Mouse (Mus musculus) mouse embryonic stem cell (cell line): ENCODE data around the gene Cdk6.
"Not testable (repeated sequence)": the region's sequence is repeated elsewhere in the genome, so short reads cannot be mapped to it uniquely, and the experiment has no call there.

Source experiments
- in situ Hi-C, 2 experiments: fragments of 300-500 bp; cut with MboI; formaldehyde crosslinking; loops; 1 replicate in 1 of 2; 3 replicates in 1 of 2; pipeline ENCODE4 v1.14.3; 2019 to 2020; ENCODE audit warnings: low sequenced_read_pairs in 2 of 2, low pct_unique_long_range_greater_than_20kb in 1 of 2, mixed read lengths in 1 of 2; ENCODE audit not compliant: unreplicated experiment in 1 of 2

The Cdk6 gene

DNA sequence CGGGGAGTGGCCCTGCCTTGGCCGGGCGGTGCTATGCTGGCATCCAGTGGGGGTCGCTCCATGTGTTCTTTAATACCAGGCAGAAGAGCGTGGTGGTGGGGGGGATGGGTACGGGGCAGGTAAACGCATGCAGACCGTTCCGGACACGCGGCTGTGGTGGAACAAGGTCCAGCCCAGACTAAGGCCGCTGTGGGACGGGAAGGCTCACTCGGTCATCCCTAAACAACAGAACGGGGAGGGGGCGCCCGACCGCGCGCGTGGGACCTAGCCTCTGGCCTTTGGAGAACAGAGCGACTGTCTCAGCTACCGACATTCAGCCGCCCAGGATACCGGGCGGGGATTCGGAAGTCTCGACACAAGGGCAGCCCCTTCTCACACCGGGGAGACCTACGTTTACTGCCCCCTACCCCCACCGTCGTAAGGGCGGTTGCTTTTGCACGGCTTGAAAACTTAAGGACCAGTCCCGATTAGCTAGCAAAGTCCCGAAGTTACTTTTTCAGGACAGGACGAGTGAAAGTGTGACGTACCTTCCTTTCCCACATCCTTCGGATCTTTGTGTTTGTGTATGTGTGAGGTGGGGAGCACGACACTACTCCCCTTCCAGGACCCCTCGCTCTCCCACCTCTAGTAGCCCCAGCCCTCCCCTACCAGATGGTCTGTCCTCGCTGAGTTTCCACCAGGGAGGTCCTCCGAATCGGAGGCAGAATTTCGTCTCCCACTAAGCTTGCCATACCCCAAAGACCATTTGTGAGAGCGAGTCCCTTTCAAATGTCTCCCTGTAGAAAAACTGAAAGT is 1.7 kb downstream of the Cdk6 start:
- in situ Hi-C loops = no loop called here

DNA sequence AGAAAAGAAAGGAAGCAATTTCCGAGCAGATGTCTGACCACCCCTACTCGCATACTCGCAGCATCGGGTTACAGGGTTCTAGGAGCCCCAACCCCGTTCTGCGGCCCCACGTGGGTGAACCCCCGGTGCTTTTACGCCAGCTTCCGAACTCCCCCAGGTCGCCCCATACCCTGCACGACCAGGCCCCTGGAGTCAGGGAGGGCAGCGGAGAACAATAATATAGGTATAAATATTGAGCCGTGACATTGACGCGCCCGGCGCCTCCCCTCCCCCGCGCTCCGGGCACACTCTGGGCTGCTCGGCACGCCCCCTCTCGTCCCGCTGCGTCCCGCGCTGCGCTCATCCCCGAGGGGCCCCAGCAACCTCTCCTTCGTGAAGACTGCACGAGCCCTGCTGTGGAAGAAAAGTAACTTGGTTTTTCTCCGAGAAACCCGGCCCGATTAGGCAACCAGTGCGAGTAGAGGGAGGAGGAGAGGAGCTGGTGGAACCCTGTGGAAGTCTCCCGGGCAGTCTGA is 2.3 kb downstream of the Cdk6 start:
- in situ Hi-C loops = no loop called here

DNA sequence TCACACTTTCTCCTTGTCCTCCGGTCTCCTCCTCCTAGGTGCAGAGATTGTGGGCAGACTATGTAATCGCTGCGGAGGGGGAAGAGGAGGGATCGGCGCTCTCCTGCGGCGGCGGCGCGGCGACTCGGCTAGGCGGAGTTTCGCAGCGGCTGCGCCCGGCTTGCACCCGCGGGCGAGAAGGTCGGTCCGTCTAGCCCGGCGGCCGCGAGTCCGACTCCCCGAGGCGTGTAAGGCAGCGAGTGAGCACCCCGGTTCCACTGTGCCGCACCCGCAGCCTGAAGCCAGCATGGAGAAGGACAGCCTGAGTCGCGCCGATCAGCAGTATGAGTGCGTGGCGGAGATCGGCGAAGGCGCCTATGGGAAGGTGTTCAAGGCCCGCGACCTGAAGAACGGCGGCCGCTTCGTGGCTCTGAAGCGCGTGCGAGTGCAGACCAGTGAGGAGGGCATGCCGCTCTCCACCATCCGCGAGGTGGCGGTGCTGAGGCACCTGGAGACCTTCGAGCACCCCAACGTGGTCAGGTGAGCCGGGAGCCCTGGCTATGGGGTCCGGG is 2.9 kb downstream of the Cdk6 start:
- in situ Hi-C loops = no loop called here

DNA sequence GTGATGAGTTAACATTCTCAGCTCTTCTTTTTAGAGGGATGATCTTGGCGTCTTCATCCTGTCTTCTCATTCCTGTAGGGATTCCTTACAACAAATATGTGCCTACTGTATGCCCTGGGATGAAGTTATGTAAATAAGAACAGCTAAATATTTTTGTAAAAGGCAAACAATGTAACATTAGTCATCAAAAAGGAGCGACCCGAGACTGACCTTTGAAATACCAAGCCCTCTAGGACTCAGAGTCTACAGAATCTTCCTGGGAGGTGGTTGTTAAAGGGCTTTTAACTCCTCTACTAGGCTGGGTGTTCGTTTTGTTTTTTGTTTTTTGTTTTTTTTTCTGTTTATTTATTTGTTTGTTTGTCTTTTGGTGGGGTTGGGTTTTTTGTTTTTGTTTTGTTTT is 4.3 kb downstream of the Cdk6 start:
- in situ Hi-C loops = not testable (repeated sequence)

DNA sequence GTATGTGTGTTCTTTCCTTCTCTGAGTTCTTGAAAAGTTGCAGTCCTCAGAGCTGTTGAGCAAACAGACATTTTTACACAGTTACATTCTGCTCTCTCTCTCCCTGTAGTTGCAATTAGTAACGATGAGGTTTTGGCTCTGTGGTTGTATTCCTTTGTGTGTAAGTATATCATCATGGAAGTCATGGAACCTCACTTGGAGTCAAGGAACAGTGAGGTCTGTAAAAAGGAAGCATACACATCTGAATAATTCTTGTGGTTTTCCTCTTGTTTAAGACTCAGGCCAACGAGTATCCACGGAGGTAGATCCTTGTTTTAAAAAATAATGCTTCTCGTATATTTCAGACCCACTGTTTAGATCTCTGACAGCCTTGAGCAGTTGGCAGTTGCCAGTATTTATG is 8.1 kb downstream of the Cdk6 start:
- in situ Hi-C loops = not testable (repeated sequence)

DNA sequence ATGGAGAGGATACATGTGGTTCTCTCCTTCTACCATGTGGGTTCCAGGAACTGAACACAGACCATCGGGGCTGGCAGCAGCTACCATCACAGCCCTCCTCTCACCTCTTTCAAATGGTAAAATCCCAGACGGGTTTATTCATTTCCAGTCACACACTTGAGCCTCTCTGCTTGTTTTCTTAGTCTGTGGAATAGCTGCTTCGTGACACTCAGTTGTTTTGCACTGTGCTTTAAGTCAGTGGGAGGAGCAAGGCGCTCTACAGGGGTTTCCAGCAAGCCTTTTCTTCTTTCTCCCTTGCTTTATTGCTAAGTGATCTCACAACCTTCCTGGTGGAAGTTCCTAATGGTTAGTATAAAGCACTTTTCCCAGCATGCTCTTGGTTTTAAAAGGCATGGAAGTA is 10.6 kb downstream of the Cdk6 start:
- in situ Hi-C loops = not testable (repeated sequence)

DNA sequence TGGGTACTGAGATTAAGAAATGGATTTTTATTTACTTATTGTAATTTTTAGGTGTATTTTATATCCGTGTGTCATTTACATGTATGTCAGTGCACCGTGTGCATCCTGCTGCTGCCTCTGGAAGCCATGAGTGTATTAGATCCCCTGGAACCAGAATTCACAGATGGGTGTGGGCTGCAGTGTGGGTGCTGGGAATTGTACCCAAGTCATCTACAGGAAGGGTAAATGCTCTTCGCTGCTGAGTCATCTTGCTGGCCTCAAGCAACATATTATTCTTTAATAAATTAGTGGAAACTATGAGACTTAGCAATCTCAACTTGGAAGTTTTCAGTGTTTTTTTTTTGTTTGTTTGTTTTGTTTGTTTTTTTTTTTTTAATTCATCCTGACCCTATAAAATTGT is 11.0 kb downstream of the Cdk6 start:
- in situ Hi-C loops = no loop called here

DNA sequence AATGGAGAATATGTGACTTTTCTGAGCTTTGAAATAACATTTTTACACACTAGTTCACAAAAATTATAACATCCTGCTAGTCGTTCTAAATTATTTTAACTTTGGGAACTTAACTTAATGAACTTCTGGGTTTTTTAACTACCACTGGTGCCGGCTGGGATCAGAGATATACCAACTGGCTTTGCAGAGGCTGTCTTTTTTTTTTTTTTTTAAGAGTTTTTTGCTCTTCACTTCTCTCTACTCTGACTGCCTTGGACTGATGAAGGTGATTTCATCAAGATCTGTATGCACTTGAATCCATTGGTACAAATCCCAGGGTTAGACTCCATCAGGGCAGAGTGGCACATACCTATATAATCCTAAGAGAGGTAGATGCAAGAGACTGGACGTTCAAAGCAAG is 11.5 kb downstream of the Cdk6 start:
- in situ Hi-C loops = no loop called here

DNA sequence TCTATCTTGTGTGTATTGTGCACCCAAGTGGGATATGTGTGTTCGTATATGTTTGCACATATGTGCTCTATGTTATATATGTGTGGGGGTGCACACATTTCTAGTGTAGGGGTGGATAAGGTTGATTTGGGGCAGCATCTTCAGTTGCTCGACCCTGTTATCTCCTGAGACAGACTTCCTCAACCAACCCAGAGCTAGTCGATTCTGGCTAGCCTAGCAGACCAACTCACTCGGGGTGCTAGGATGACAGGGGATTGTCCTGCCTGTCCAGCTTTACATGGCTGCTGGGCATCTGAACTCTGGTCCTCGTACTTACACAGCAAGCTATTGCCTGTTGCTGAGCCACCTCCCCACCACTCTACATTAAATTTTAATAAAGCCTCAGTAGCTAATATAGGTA is 13.0 kb downstream of the Cdk6 start:
- in situ Hi-C loops = no loop called here

DNA sequence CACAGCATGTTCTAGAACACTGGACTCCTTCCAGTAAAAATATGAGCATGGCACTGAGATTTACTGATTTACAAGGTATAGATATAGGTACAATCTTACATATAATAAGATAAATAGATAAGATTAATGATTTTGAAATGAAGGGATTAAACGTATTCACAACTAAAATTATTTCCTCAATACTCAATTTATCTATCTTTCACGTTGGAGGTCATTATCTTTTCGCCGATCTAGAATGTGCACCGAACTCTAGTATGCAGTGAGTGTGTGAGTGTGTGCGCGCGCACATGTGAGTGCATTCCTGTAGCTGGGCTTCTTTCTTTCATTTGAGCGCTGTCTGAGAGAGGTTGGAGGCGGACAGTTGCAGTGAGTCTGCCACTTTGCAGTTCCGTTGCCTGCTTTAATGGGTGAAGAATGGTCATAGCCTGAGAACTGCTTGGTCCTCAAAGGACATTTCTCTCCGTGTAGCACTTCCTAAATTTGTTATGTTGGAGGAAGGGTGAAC is 13.8 kb downstream of the Cdk6 start:
- in situ Hi-C loops = no loop called here

DNA sequence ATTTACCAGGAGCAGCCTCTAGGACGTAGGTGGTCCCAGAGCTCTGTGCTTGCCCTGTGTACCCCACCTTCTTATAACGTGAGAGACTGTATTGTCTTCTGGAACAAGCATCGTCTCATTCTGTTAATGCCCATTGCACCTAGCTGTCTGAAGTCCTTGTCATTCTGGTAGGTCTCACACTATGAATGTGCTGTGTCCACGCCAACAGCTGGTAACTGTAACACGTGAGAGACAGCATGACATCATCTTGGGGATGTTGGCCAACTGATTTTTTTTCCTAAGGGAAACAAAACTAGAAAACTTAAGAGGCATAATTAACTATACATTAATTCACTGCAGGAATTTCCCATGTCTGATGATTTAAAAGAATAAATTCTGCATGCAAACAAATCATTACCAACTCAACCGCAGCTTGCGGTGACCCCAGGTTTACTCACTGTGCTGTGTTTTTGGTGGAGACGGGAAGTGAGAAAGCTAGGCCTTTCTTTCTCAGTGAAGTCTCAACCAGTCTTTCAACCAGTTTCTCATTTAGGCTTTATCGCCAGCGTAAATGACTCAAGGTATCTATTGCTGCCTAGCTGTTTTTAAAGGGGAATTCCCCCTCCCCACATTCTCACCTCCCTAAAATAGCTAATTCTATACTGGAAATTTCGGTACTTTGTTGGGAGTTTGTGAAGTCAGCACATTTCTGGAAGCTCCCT is 14.4 kb downstream of the Cdk6 start:
- in situ Hi-C loops = no loop called here

DNA sequence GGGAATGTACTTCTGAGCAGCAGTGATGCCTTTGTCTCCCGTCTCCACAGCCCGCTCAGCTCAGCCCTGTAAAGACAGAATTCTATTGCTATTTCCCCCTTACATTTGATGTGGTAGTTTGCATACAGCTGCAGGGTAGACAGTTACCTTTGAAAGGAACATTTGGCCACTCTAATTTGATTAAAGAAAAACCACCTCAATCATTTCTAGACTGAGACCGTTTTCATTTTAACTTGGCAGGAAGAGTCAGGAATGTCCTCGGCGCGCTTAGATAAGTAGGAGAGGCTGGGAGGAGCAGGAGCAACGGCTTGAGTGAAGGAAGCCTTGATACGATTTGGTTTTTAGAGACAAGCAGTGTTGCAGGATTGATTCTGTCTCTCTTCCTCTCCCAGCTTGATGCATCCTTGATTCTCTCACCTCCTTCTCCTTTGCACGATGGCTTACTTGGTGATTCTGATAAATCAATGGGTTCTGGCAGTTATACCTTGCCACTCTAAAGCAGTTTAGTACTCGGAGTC is 15.0 kb downstream of the Cdk6 start:
- in situ Hi-C loops = no loop called here

DNA sequence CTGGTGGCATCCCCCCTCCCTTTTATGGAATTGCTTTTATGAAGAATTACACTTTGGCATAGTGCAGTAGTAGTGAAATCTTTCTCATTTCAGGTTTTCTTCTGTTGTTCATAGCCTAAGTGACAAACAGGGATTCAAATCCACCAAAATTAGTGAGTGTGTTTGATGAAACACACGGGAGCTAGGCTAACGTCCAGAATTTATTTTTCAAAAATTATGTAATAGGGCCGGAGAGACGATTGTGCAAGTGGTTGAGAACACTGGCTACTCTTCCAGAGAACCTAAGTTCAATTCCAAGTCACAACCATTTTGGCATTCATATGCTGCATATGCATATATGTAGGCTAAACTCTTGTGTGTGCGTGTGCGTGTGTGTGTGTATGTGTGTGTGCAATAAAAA is 16.2 kb downstream of the Cdk6 start:
- in situ Hi-C loops = no loop called here

DNA sequence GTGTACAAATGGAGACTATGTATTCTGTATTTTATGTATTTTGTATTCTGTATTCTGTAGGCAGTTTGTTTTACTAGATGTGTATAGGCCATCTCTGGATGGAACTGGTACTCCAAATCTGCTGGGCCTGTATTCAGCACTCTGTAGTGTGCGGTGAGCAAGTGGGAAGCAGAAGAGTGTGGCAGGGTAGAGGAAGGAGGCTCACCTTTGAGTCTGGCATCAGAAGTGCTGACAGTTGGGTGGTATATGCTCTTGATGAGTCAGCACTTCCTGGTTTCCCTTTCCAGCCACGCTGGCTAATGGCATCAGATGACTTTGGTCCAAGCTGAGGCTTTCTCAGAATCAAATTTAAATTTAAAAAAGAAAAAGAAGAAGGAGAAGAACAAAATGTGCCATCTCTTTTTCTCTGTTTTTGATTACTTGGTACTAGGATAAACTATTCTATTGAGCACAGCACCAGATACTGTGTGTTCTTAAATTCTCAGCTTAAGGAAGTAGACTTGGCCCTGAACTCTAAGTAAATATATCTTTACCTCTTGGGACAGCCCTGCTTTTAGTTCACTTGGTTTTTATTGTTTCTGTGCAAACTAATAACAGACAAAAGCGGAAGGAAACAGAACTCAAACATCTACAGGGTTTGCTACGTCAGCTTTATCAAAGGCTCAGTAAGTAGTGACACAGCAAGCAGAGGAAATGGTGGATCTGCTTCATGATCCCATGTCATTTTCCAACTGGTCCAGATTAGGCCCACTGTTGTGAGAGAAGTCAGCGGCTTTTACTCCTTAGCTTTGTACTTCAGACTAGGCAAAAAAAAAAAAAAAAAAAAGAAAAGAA is 17.6 kb downstream of the Cdk6 start:
- in situ Hi-C loops = no loop called here

DNA sequence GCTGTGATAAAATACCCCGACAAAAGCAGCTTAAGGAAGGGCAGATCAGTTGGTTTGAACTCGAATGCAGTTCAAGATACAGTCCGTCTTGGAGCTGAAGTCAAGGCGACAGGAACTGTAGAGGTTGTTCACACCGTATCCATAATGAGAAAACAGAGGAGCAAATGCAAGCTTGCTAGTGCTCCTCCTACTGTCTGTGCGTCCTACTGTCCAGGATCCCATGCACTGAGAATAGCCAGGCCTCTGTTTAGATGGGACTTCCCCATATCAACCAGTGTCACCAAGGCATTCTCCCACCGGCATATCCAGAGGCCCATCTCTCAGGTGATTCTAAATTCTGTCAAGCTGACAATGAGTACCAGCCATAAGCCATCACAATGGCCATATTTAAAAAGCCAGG is 18.6 kb downstream of the Cdk6 start:
- in situ Hi-C loops = no loop called here

DNA sequence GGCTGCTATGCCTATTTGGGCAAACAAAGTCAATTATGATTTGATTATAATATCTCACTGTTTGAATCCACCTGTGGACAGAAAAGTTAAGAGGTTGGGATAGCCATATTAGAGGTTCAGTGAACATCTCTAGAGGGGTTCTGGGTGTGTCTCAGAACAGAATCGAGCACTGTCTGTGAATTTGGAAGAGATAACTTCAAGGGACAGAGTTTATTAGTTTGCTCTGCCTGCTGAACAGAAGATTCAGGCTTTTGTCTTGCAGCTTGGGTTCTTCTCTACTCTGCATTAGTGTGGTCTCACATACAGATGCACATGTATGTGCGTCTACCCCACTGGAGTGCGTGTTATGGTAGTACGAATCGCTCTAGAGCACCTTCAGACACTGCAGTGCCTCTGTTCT is 20.0 kb downstream of the Cdk6 start:
- in situ Hi-C loops = no loop called here

DNA sequence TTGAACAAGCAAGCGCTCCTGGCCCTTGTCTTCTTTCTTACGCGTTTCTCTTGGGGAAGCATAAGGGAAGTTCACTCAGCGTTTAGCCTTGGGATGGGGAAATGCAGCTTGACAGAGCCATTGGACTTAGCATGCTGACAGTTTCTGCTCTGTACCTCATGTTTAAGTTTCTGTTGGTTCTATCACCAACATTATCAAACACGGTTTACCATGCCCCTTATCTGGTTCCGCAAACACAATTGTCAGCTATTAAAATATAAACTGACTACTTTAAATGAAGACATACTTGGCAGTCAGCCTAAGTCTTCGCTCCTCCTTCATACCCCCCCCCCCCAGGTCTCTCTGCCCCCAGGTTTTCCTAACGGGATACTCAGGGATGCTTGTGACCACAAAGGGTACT is 20.8 kb downstream of the Cdk6 start:
- in situ Hi-C loops = no loop called here
